Mouse (Mus musculus) midbrain, embryonic 16.5 days (tissue): ENCODE data around the gene Chst1. TPM values are rescaled to one million over a fixed set of nuclear protein-coding genes. Genes with fewer than 3 reads are reported as not detected.

Experiments
- ATAC-seq: fragments of 200-750 bp; cut with Nextera tagmentation; 2 replicates; pipeline ENCODE4 v1.8.0; 2017; ENCODE audit warnings: moderate TSS enrichment
- H3K27ac ChIP-seq: fragments of 300-500 bp; sonication (generic); 2 replicates; pipeline ENCODE4 v1.5.1; 2014; ENCODE audit warnings: mild to moderate bottlenecking, low read length, mixed read lengths
- H3K27me3 ChIP-seq: fragments of 300-500 bp; sonication (generic); 2 replicates; pipeline ENCODE4 v1.6.1; 2014; ENCODE audit warnings: low read depth, low read length, mixed read lengths; ENCODE audit not compliant: control insufficient read depth, insufficient read depth
- H3K36me3 ChIP-seq: fragments of 300-500 bp; sonication (generic); 2 replicates; pipeline ENCODE4 v1.6.1; 2014; ENCODE audit warnings: mild to moderate bottlenecking, low read length, moderate library complexity, mixed read lengths; ENCODE audit not compliant: control insufficient read depth, insufficient read depth
- H3K4me1 ChIP-seq: fragments of 300-500 bp; sonication (generic); 2 replicates; pipeline ENCODE4 v1.6.1; 2014; ENCODE audit warnings: mild to moderate bottlenecking, low read length, mixed read lengths; ENCODE audit not compliant: control insufficient read depth, insufficient read depth
- H3K4me2 ChIP-seq: fragments of 300-500 bp; sonication (generic); 2 replicates; pipeline ENCODE4 v1.6.1; 2014; ENCODE audit warnings: mild to moderate bottlenecking, low read length, mixed read lengths
- H3K4me3 ChIP-seq: fragments of 300-500 bp; sonication (generic); 2 replicates; pipeline ENCODE4 v1.5.1; 2014; ENCODE audit warnings: low read depth, mild to moderate bottlenecking, low read length, moderate library complexity, mixed read lengths
- H3K9ac ChIP-seq: fragments of 300-500 bp; sonication (generic); 2 replicates; pipeline ENCODE4 v1.6.1; 2014; ENCODE audit warnings: low read depth, low read length, mixed read lengths
- H3K9me3 ChIP-seq: fragments of 300-500 bp; sonication (generic); replicated peaks from 2 replicates; pipeline ENCODE4 v1.6.1; 2014; ENCODE audit warnings: mild to moderate bottlenecking, low read length, mixed read lengths; ENCODE audit not compliant: control insufficient read depth, poor library complexity, severe bottlenecking
- WGBS: fragments of 180-500 bp; shearing (Covaris S2); extraction: QIAGEN DNeasy Blood & Tissue Kit; methylation state at CpG from one replicate; pipeline ENCODE4 v1.1.7; 2014; 5-methylcytosine and 5-hydroxymethylcytosine counted together
- polyA plus RNA-seq: library from polyadenylated mRNA; unstranded; fragments of >200 nt; fragmentation: Nextera tagmentation; extraction: Ambion mirVana; gene quantifications from 2 replicates; pipeline ENCODE4 v1.2.1, GENCODE M21; 2015

Chst1 gene
- polyA plus RNA-seq, 1 experiment from 2014 or later: 51.2 TPM

DNA sequence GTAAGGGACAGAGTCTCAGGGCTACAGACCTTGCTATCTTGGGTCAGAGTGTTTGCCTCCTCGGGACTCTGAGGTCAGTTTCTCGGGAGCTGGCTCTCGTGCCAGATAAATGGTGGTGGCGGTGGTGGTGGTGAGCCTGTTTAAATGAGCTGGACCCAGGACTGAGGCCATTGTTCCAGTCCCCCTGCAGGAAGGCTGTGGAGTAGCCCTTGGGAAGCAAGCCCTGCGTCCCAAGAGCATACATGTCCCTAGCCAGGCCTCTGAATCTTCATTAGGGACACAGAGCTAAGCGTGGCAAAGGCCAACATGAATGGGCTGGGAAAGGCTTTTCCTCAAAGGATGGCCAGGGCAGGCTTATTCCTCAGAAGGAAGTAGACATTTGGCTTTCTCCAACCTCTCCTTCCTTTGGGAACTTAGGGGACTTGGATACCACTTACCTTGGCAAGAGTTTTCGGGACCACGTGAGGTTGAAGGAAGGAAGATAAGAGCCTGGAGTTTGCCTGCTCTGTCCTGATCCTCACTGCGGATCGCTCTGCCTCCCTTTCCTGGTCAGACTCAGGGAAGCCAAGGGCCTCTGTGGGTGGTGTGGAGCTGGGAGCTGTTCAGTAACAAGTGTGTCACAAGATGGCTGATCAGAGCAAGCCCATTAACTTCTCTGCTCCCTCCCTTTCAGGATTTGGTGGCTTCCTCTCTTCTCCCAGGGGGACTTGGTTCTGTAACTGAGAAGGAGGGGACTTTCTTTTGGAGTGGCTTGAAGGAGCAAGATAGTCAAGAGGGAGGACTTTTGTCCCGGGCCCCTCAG lies 4.4 kb upstream of the Chst1 start:
- ATAC-seq: no peak
- WGBS: 68% methylated on average over 11 of the region's 11 CpGs
- H3K9me3 ChIP-seq: no peaks in the 10 kb centered on the region
- H3K4me3 ChIP-seq: no peak overlapping the region
- H3K27me3 ChIP-seq: no peaks in the 10 kb centered on the region
- H3K36me3 ChIP-seq: no peaks in the 10 kb centered on the region
- H3K9ac ChIP-seq: no peak overlapping the region
- no peak overlapping the region for H3K4me2 ChIP-seq
- no peak overlapping the region for H3K27ac ChIP-seq
- H3K4me1 ChIP-seq: peaks cover 5% of the 10 kb centered on the region; the same call in 1 of the 2 replicates

DNA sequence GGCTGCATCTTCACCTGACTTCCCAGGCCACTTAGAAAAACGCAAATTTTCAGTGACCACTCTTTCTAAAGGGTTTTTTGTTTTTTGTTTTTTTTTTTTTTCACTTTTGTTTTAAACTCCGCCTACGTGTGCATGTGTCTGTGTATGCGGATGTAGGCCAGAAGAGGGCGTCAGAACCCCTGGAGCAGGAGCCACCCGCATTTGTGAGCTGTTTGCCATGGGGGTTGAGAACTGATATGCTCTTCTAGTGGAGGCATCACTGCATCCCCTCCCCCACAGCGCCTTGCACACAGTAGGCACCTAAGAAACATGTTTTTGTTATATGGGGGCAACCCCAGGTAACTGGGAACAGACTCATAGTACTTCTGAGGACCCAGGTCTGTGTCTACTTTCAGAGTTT lies 2.2 kb upstream of the Chst1 start:
- H3K36me3 ChIP-seq: no peaks in the 10 kb centered on the region
- H3K9ac ChIP-seq: no peak overlapping the region
- H3K4me3 ChIP-seq: no peak overlapping the region
- H3K4me2 ChIP-seq: no peak overlapping the region
- H3K9me3 ChIP-seq: no peaks in the 10 kb centered on the region
- H3K27me3 ChIP-seq: no peaks in the 10 kb centered on the region
- WGBS: 7% methylated on average over 7 of the region's 7 CpGs
- H3K27ac ChIP-seq: no peak overlapping the region
- ATAC-seq: no peak
- H3K4me1 ChIP-seq: peaks cover 22% of the 10 kb centered on the region; the same call in 1 of the 2 replicates

DNA sequence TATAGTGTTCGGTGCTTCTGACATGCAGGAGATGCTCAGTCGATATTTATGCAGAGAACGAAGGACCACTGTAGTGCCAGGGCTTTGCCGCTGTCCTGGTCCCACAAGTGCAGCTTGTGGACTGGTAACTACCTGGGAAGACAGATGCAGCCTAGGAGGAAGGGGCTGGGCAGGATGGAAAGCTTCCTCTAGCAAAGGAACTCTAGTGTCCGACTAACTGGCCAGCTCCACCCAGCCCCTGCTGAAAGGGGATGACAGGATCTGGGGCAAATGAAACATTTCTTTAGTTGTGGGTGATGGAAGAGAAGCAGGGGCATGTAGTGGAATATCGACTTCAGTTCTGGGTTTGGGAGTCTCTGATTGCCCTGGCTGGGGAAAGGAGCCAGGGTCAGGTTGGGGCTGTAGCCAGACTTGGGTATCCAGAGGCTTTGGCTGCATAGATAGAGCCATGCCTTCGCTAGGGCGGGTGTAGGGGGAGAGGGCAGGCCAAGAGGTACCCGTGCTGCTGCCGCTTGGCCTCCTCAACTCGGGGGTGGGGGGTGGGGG lies 493 bp upstream of the Chst1 start:
- peaks cover 39% of the 10 kb centered on the region for H3K4me1 ChIP-seq
- 21% methylated on average over 10 of the region's 11 CpGs for WGBS
- peak overlapping the region; percentile 83 for H3K27ac ChIP-seq
- H3K36me3 ChIP-seq: no peaks in the 10 kb centered on the region
- peak; percentile 51 for ATAC-seq
- H3K4me2 ChIP-seq: peak overlapping the region; percentile 70
- no peaks in the 10 kb centered on the region for H3K27me3 ChIP-seq
- no peaks in the 10 kb centered on the region for H3K9me3 ChIP-seq
- peak overlapping the region; percentile 94 for H3K9ac ChIP-seq
- peak overlapping the region; percentile 71 for H3K4me3 ChIP-seq

DNA sequence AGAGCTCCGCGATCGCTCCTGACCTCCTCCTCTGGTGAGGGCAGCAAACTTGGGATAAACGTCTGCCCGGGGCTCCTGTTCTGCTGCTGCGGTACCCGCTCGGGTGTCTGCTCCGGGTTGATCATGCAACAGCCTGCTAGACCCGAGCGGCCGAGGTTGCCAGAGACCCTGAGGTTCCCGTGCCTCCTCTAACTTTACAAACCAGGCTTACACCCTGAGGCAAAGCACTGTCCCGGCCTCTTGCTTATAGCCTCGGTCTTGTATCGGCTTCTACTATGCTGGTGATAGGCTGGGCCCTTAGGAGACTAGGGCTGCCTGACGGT lies 802 bp downstream of the Chst1 start:
- peak; percentile 12 for ATAC-seq
- Histone ChIP-seq H3K36me3 (no peaks in the 10 kb centered on the region), H3K4me3 (peak overlapping the region; percentile 71), H3K27me3 (no peaks in the 10 kb centered on the region), H3K4me1 (peaks cover 49% of the 10 kb centered on the region), H3K27ac (peak overlapping the region; percentile 83), H3K4me2 (peak overlapping the region; percentile 70), H3K9ac (peak overlapping the region; percentile 94), H3K9me3 (no peaks in the 10 kb centered on the region)
- 2% methylated on average over 17 of the region's 17 CpGs for WGBS

DNA sequence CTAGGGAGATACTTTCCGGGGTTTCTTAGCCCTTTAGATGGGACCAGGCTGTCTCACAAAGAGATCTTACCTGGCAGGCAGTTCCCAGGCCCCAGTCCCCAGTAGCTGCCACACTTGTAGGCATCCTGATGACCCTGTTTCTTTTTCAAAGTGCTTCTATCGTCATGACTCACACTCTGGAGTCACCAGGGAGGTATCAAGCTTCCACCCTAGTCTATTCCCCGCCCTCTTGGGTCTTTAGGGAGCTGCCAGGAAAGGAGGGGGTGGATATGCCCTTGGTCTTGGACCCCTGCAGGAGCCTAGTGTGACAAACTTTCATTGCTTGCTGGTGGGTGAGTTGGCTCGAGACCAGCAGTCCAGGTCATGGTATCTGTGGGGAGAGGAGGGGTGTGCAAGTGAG lies 1.7 kb downstream of the Chst1 start:
- H3K9me3 ChIP-seq: no peaks in the 10 kb centered on the region
- H3K9ac ChIP-seq: peak overlapping the region; percentile 94
- WGBS: 48% methylated on average over 4 of the region's 4 CpGs
- 0 out of 2 replicates have a peak overlapping the region, but pooled peaks have one; percentile 15 for H3K27ac ChIP-seq
- no peak for ATAC-seq
- H3K4me2 ChIP-seq: peak overlapping the region; percentile 70
- H3K27me3 ChIP-seq: no peaks in the 10 kb centered on the region
- no peaks in the 10 kb centered on the region for H3K36me3 ChIP-seq
- peak overlapping the region; percentile 71 for H3K4me3 ChIP-seq
- H3K4me1 ChIP-seq: peaks cover 51% of the 10 kb centered on the region

DNA sequence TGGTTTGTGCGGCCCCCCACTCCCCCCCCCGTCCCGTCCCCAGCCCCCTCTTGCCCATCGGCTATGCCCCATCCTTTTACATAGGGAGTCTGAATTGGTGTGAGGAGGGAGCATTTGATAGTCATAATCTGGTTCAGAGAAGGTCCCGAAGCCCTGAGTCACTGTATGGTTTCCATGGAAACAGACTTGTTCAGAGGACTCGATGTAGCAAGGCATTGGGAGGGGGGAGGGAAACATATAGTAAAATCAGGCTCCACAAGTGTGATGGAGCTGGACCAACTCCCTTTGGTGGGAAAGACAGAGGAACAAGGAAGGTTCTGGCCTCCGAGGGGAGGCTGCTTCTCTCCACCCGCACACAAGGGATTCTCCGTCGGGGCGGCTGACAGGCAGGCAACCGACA lies 2.6 kb downstream of the Chst1 start:
- H3K9me3 ChIP-seq: no peaks in the 10 kb centered on the region
- H3K4me1 ChIP-seq: peaks cover 48% of the 10 kb centered on the region
- H3K27ac ChIP-seq: peak overlapping the region; percentile 70
- 11% methylated on average over 11 of the region's 12 CpGs for WGBS
- peak; percentile 22; the same call in 1 of the 2 replicates for ATAC-seq
- H3K36me3 ChIP-seq: no peaks in the 10 kb centered on the region
- H3K4me2 ChIP-seq: peak overlapping the region; percentile 70
- no peaks in the 10 kb centered on the region for H3K27me3 ChIP-seq
- peak overlapping the region; percentile 71 for H3K4me3 ChIP-seq
- H3K9ac ChIP-seq: peak overlapping the region; percentile 94

DNA sequence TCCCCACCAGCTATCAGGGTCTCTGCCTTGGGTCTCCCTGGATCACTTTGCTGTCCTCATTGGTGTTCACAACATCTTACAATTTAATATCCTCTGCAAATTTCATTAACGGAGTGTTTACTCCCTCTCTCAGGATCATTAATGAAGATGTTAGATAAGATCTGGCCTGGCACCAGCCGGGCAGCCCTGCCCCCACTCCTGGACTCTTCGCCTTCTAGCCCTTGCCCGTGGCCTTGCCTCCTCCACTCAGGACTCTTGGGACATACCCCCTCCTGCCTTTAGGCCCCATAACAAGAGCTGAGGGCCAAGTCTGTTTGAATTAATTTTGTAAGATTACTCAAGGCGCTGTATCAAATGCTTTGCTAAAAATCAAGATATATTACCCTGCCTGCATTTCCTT lies 4.1 kb downstream of the Chst1 start:
- peaks cover 59% of the 10 kb centered on the region for H3K4me1 ChIP-seq
- no peak for ATAC-seq
- no peaks in the 10 kb centered on the region for H3K9me3 ChIP-seq
- H3K27me3 ChIP-seq: no peaks in the 10 kb centered on the region
- WGBS: 64% methylated on average over 5 of the region's 5 CpGs
- 0 out of 2 replicates have a peak overlapping the region, but pooled peaks have one; percentile 26 for H3K9ac ChIP-seq
- no peaks in the 10 kb centered on the region for H3K36me3 ChIP-seq
- H3K4me2 ChIP-seq: peak overlapping the region; percentile 70
- 0 out of 2 replicates have a peak overlapping the region, but pooled peaks have one; percentile 5 for H3K4me3 ChIP-seq
- H3K27ac ChIP-seq: no peak overlapping the region

DNA sequence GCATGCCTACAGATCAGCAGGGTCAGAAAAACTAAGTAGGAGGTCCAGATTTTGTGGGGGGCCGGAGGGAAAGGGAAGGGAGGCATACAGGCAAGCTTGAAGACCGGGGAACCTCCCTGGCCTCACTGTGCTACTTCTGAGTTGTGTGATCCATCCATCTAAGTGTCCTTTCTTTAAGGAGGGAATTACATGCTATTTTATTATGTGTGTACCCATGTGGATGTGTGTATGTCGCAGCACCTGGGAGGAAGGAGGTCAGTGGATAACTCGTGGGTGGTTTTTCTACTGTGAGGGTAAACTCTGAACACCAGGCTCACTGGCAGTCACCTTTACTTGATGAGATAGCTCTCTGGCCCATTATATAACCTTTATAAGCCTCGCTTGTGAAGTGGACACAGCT lies 5.1 kb downstream of the Chst1 start:
- Histone ChIP-seq H3K27me3 (no peaks in the 10 kb centered on the region), H3K4me2 (peak overlapping the region; percentile 70), H3K27ac (no peak overlapping the region), H3K9me3 (no peaks in the 10 kb centered on the region), H3K4me3 (no peak overlapping the region), H3K9ac (no peak overlapping the region), H3K36me3 (no peaks in the 10 kb centered on the region), H3K4me1 (peaks cover 61% of the 10 kb centered on the region)
- no peak for ATAC-seq
- 83% methylated on average over 5 of the region's 5 CpGs for WGBS

DNA sequence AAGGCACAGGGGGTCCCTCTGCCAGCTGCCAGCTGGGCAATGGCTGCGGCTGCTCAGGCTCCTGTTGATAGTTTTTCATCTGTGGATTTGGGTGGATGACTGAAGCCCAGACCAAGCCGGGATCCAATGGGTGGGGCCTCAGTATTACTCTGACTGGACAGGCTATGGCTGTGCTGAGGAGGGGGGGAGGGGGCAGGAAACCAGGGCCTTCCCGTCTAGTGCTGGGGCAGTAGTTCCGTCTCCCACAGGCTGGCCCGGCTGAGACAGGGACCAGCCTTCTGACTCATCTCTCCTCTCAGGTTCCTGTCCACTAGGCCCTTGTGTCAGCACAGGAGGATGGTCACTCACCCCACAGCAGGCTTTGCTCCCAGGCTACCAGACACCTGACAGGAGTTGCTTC lies 6.5 kb downstream of the Chst1 start:
- peaks cover 57% of the 10 kb centered on the region for H3K4me1 ChIP-seq
- no peak overlapping the region for H3K4me2 ChIP-seq
- H3K9me3 ChIP-seq: no peaks in the 10 kb centered on the region
- H3K27ac ChIP-seq: no peak overlapping the region
- no peaks in the 10 kb centered on the region for H3K36me3 ChIP-seq
- 73% methylated on average over 5 of the region's 5 CpGs for WGBS
- no peak overlapping the region for H3K4me3 ChIP-seq
- no peak overlapping the region for H3K9ac ChIP-seq
- no peaks in the 10 kb centered on the region for H3K27me3 ChIP-seq
- no peak for ATAC-seq
